Mouse (Mus musculus): ENCODE measurements around the gene Tgtp2. TPM values are rescaled to one million over a fixed set of nuclear protein-coding genes. Genes with fewer than 3 reads are reported as not detected.
A peak's percentile ranks its signal among the peaks of the same experiment; 100 is the strongest.
"Not testable (repeated sequence)": the region's sequence is repeated elsewhere in the genome, so short reads cannot be mapped to it uniquely, and the experiment has no call there.

The Tgtp2 gene
- polyA plus RNA-seq (2015; fragmentation: Nextera tagmentation; extraction: Ambion mirVana) = 0.86 and 1.0 TPM in 2 replicates

DNA sequence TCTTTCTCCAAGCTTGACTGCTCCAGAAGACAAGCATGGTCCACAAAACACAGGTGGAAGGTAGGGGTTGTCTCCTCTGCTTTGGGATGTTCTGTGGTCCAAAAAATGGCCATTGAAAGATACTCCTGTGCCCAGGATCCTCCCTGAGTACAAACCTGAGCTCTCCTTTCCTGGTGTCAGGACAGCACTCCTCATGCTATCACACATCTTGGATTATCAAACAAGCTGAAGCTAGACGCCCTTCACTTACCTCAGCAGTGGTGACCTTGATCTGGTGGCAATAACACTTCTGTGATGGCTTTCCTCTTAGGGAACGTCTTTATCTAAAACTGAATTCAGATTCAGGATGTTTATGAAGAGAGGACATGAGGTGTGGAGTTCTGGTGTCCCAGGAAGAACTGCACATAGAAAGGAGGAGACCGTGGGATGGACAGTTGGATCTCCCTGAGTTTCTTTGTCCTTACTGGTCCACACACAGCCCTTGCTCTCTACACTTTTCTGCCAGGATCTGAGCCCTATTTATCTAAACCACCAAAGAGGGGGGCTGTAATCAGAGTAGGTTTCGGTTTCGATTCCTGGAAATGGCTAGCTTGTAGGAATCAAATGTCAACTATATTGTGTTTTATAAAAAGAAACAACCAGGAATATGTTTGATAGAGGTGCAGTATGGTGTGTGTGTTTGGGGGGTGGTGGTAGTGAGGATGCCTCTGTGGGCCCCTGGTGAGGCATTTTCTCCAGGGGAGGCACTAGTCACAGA is at the start of gene Tgtp2:
Tgtp2 (minus strand) TSS at position 494 of the 757 bp plus-strand sequence.
- H3K4me2 ChIP-seq (ENCODE audit: low read depth, low read length); H3K9me3 ChIP-seq (ENCODE audit: control insufficient read depth, low read length); ATAC-seq; H3K27me3 ChIP-seq (replicated peaks; ENCODE audit: control insufficient read depth, insufficient read depth, low read length); H3K9ac ChIP-seq (ENCODE audit: low read depth, low read length); H3K36me3 ChIP-seq (ENCODE audit: control insufficient read depth, insufficient read depth, low read length); H3K27ac ChIP-seq (ENCODE audit: low read length); H3K4me3 ChIP-seq (ENCODE audit: low read length); H3K4me1 ChIP-seq (ENCODE audit: control insufficient read depth, insufficient read depth, low read length): not testable (repeated sequence)
- 79% methylated on average over 5 of the region's 5 CpGs for WGBS

DNA sequence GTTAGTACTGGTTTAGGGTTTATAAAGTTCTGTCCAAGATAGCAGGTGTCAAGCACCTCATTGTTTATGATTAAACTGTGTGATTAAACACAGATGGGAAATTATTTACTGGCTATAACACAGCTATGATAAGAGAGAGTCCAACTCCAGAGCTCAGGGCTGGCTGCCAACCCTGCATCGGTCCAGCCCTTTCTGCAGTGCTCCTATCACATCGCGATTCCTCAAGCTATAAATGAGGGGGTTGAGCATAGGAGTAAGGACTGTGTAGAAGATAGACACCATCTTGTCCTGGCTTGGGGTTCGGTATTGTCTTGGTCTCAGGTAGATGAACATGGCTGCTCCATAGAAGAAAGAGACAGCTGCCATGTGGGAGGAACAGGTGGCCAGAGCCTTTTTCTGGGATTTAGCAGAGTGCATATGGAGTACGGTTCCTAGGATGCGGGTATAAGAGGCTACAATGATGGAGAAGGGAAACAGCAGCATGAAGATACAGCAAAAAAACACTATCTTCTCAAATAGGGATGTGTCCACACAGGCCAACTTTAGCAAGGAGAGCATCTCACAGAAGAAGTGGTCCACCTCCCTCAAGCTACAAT is 48.7 kb upstream of the Tgtp2 start:
- WGBS = 59% methylated on average over 6 of the region's 6 CpGs
- no peaks in the 10 kb centered on the region for H3K4me1 ChIP-seq (ENCODE audit: control insufficient read depth, insufficient read depth, low read length)
- no peaks in the 10 kb centered on the region for H3K27me3 ChIP-seq (replicated peaks; ENCODE audit: control insufficient read depth, insufficient read depth, low read length)
- H3K9me3 ChIP-seq (ENCODE audit: control insufficient read depth, low read length) = no peaks in the 10 kb centered on the region
- no peak overlapping the region for H3K27ac ChIP-seq (ENCODE audit: low read length)
- ATAC-seq = peak; percentile 82
- H3K36me3 ChIP-seq (ENCODE audit: control insufficient read depth, insufficient read depth, low read length) = no peaks in the 10 kb centered on the region
- H3K9ac ChIP-seq (ENCODE audit: low read depth, low read length) = no peak overlapping the region
- H3K4me3 ChIP-seq (ENCODE audit: low read length) = no peak overlapping the region
- no peak overlapping the region for H3K4me2 ChIP-seq (ENCODE audit: low read depth, low read length)

DNA sequence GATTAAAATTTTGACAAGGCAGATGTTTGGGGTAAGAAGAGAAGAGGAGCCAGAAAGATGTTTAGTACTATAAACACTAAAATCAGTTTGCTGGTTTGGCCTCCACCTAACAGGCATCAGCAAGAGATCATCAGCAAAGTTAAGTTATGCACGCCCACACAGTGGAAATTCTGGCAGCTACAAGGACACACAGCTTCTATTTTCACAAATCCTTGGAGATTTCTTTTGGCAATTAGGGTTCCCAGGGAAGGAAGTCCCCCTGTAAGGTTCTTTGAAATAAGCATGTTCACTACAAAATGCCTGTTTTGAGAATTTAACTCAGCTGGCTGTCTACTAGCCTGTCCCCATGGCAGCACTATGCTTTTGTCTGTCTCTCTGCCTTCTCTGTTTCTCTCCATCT is 47.0 kb upstream of the Tgtp2 start:
- H3K4me3 ChIP-seq (ENCODE audit: low read length) = no peak overlapping the region
- no peak overlapping the region for H3K9ac ChIP-seq (ENCODE audit: low read depth, low read length)
- H3K27ac ChIP-seq (ENCODE audit: low read length) = no peak overlapping the region
- H3K36me3 ChIP-seq (ENCODE audit: control insufficient read depth, insufficient read depth, low read length) = no peaks in the 10 kb centered on the region
- ATAC-seq = no peak
- no peaks in the 10 kb centered on the region for H3K9me3 ChIP-seq (ENCODE audit: control insufficient read depth, low read length)
- H3K27me3 ChIP-seq (replicated peaks; ENCODE audit: control insufficient read depth, insufficient read depth, low read length) = no peaks in the 10 kb centered on the region
- H3K4me2 ChIP-seq (ENCODE audit: low read depth, low read length) = no peak overlapping the region
- 62% methylated on average over 1 of the region's 1 CpGs for WGBS
- H3K4me1 ChIP-seq (ENCODE audit: control insufficient read depth, insufficient read depth, low read length) = no peaks in the 10 kb centered on the region

DNA sequence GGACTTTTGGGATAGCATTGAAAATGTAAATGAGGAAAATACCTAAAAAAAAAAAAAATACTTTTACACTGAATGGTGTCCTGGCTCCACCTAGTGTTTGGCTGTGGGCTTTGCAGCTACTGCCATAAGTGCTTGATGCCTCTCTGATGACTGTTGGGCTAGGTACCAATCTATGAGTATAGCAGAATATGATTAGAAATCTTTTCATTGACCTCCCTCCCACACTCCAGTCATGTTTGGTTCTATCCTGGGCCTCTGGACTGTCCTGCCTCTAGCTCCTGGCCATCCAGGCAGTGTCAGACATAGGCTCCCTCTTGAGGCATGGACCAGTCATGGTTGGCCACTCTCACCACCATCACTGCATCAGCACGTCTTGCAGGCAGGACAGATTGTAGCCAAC is 44.8 kb upstream of the Tgtp2 start:
- H3K9me3 ChIP-seq (ENCODE audit: control insufficient read depth, low read length) = no peaks in the 10 kb centered on the region
- no peak overlapping the region for H3K4me3 ChIP-seq (ENCODE audit: low read length)
- H3K4me2 ChIP-seq (ENCODE audit: low read depth, low read length) = no peak overlapping the region
- H3K36me3 ChIP-seq (ENCODE audit: control insufficient read depth, insufficient read depth, low read length) = no peaks in the 10 kb centered on the region
- no peak overlapping the region for H3K9ac ChIP-seq (ENCODE audit: low read depth, low read length)
- WGBS = 48% methylated on average over 1 of the region's 1 CpGs
- no peaks in the 10 kb centered on the region for H3K4me1 ChIP-seq (ENCODE audit: control insufficient read depth, insufficient read depth, low read length)
- H3K27me3 ChIP-seq (replicated peaks; ENCODE audit: control insufficient read depth, insufficient read depth, low read length) = no peaks in the 10 kb centered on the region
- H3K27ac ChIP-seq (ENCODE audit: low read length) = no peak overlapping the region
- peak; percentile 10; the same call in 1 of the 2 replicates for ATAC-seq

DNA sequence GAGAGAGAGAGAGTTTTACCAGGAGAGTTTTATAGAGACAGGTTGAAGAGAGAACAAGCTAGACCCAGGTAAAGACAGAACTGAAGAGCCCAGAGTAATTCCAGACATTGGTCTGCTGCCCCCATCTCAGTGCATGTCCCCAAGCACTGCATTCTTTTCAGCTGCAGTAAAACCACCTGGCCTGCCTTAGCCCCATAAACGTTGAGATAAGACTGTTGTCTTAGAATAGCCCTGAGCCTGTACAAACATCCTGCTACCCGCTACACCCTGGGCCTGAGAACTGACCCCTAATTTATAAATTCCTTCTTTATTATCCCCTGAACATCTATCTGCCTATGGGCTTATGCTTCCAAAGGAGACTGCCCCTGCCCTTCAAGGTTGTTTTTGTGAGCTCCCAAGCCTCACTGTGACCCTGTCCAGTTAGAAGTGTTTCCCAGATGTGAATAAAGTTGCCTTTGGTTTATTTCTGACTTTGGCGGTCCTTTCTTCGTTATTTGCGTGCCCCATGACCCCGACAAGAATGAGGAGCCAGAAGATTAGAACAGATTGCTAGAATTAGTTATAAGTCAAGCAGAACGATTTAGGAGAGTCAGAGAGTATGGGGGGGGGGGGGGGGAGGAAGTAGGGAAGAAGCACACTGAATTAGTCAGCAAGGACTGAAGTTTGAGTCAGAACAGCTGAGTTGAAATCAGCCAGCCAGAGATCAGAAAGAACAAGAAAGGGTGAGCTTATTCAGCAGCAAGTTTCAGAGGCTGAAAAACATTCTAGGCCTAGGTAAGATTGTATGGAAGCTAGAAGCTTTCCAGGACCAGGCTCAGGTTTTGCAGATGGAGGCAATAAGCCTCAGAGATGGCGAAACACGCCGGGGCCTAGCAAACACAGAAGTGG is 43.9 kb upstream of the Tgtp2 start:
- 46% methylated on average over 10 of the region's 10 CpGs for WGBS
- peak; percentile 51 for ATAC-seq
- H3K9ac ChIP-seq (ENCODE audit: low read depth, low read length) = no peak overlapping the region
- H3K4me1 ChIP-seq (ENCODE audit: control insufficient read depth, insufficient read depth, low read length) = no peaks in the 10 kb centered on the region
- H3K9me3 ChIP-seq (ENCODE audit: control insufficient read depth, low read length) = no peaks in the 10 kb centered on the region
- H3K4me3 ChIP-seq (ENCODE audit: low read length) = no peak overlapping the region
- H3K27ac ChIP-seq (ENCODE audit: low read length) = no peak overlapping the region
- no peak overlapping the region for H3K4me2 ChIP-seq (ENCODE audit: low read depth, low read length)
- no peaks in the 10 kb centered on the region for H3K27me3 ChIP-seq (replicated peaks; ENCODE audit: control insufficient read depth, insufficient read depth, low read length)
- H3K36me3 ChIP-seq (ENCODE audit: control insufficient read depth, insufficient read depth, low read length) = no peaks in the 10 kb centered on the region

- no peak for ATAC-seq
- Histone ChIP-seq H3K4me1 (ENCODE audit: control insufficient read depth, insufficient read depth, low read length) (no peaks in the 10 kb centered on the region; the same call in 1 of the 2 replicates), H3K9me3 (ENCODE audit: control insufficient read depth, low read length) (no peaks in the 10 kb centered on the region), H3K9ac (ENCODE audit: low read depth, low read length) (no peak overlapping the region), H3K4me2 (ENCODE audit: low read depth, low read length) (no peak overlapping the region), H3K27ac (ENCODE audit: low read length) (no peak overlapping the region), H3K27me3 (replicated peaks; ENCODE audit: control insufficient read depth, insufficient read depth, low read length) (no peaks in the 10 kb centered on the region), H3K36me3 (ENCODE audit: control insufficient read depth, insufficient read depth, low read length) (no peaks in the 10 kb centered on the region), H3K4me3 (ENCODE audit: low read length) (no peak overlapping the region)
- 60% methylated on average over 1 of the region's 1 CpGs for WGBS
Measured at GRCm38 (mm10) chr11:49105752-49106151, 41.7 kb upstream of the Tgtp2 start.

DNA sequence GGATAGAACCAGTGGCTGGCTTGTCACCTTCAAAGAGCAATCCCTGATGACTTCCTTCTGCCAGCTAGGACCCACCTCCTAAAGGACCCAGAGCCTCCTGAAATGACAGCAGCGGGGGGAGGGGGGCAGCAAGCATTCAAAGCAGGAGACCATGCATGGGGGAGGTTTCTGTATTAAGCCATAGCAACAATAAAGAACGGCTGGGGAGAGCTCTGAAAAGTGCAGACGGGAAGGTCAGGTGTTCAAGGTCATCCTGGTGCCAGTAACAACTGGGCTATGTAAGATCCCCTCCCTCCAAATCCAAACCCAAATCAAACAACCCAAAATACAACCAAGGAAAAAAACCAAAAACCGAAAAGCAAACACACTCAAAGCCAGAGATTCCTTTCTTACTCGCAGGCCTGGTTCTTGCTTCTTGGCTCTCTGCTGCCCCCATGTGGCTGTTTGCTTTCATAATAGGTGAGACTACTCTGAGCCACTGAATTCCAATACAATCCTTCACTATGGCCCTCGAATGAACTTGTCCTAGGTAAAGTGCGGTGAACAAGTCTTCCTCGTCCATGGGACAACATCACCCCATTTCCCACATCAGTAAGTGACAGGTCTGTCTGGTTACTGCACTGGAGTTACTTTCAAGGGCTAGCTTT is 39.2 kb upstream of the Tgtp2 start:
- Histone ChIP-seq H3K27ac (ENCODE audit: low read length) (no peak overlapping the region), H3K27me3 (replicated peaks; ENCODE audit: control insufficient read depth, insufficient read depth, low read length) (no peaks in the 10 kb centered on the region), H3K4me1 (ENCODE audit: control insufficient read depth, insufficient read depth, low read length) (no peaks in the 10 kb centered on the region; the same call in none of the 2 replicates), H3K36me3 (ENCODE audit: control insufficient read depth, insufficient read depth, low read length) (no peaks in the 10 kb centered on the region), H3K4me2 (ENCODE audit: low read depth, low read length) (no peak overlapping the region), H3K4me3 (ENCODE audit: low read length) (no peak overlapping the region), H3K9ac (ENCODE audit: low read depth, low read length) (no peak overlapping the region), H3K9me3 (ENCODE audit: control insufficient read depth, low read length) (no peaks in the 10 kb centered on the region)
- 13% methylated on average over 8 of the region's 8 CpGs for WGBS
- ATAC-seq = peak; percentile 65

- H3K9me3 ChIP-seq (ENCODE audit: control insufficient read depth, low read length) = no peaks in the 10 kb centered on the region
- H3K36me3 ChIP-seq (ENCODE audit: control insufficient read depth, insufficient read depth, low read length) = no peaks in the 10 kb centered on the region
- H3K4me2 ChIP-seq (ENCODE audit: low read depth, low read length) = no peak overlapping the region
- ATAC-seq = no peak
- 36% methylated on average over 5 of the region's 5 CpGs for WGBS
- H3K27me3 ChIP-seq (replicated peaks; ENCODE audit: control insufficient read depth, insufficient read depth, low read length) = no peaks in the 10 kb centered on the region
- H3K9ac ChIP-seq (ENCODE audit: low read depth, low read length) = no peak overlapping the region
- H3K4me3 ChIP-seq (ENCODE audit: low read length) = no peak overlapping the region
- no peak overlapping the region for H3K27ac ChIP-seq (ENCODE audit: low read length)
- H3K4me1 ChIP-seq (ENCODE audit: control insufficient read depth, insufficient read depth, low read length) = no peaks in the 10 kb centered on the region; the same call in none of the 2 replicates
Measured at GRCm38 (mm10) chr11:49101500-49101899, 37.5 kb upstream of the Tgtp2 start.

DNA sequence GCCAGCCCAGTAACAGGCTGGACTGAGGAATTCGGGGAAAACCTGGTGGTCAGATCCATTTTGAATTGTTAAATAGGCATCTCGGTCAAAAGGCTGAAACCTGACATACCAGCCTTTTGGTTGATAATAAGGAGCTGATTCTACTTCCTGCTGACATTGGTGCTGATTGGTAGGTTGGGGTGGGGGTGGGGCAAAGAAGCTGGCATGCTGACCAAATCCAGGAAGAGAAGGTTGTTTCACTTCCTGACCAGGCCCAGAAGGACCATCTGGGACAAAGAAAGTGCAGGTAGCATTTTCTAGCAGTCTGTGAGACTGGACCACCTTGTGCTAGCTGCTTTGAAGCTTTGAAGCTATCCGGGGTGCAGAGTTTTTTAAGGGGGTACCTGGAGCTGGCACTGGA is 36.4 kb upstream of the Tgtp2 start:
- WGBS = 88% methylated on average over 3 of the region's 3 CpGs
- H3K27ac ChIP-seq (ENCODE audit: low read length) = no peak overlapping the region
- no peak overlapping the region for H3K4me3 ChIP-seq (ENCODE audit: low read length)
- no peaks in the 10 kb centered on the region for H3K36me3 ChIP-seq (ENCODE audit: control insufficient read depth, insufficient read depth, low read length)
- H3K9ac ChIP-seq (ENCODE audit: low read depth, low read length) = no peak overlapping the region
- ATAC-seq = no peak
- no peak overlapping the region for H3K4me2 ChIP-seq (ENCODE audit: low read depth, low read length)
- H3K9me3 ChIP-seq (ENCODE audit: control insufficient read depth, low read length) = no peaks in the 10 kb centered on the region
- no peaks in the 10 kb centered on the region for H3K27me3 ChIP-seq (replicated peaks; ENCODE audit: control insufficient read depth, insufficient read depth, low read length)
- no peaks in the 10 kb centered on the region; the same call in none of the 2 replicates for H3K4me1 ChIP-seq (ENCODE audit: control insufficient read depth, insufficient read depth, low read length)

Data from intestine, embryonic 16.5 days (tissue).